Mouse (Mus musculus): ENCODE measurements around the gene Il15. TPM values are rescaled to one million over a fixed set of nuclear protein-coding genes. Genes with fewer than 3 reads are reported as not detected.

Il15 gene
- 1.2 and 3.6 TPM in 2 replicates for polyA plus RNA-seq (2016; fragmentation: Nextera tagmentation; extraction: Ambion mirVana)

DNA sequence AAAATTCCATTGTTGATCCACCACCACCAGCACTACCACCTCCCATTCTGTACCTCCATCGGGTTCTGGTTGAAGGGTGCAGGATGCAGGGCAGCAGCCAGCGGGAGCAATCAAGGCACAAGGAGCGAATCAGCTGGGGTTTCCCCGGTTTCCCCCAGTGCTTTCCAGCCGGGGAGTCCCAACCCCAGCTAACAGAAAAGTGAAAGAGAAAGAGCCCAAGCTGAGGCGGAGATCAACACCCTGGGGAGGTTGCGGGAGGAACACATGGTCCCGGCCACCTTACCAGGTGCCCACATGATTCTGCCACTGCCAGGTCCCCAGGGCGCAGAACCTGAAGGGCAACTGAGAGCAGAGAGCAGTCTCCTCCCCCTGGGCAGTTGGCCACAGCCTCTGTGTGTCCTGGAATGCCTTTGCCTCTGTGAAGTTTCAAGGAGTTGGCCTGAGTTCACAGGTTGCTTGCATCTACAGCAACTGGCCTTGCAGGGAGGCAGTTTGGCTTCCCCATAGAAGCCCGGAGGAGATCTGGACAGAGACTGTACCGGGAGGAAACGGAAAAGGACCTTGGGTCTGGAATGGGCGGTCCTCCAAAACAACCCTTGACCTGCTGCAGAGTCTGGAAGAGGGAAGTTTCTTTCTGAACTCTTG lies at the start of gene Il15:
Gene Il15 (minus strand): TSS at position 537 of the 645 bp plus-strand sequence.
- 11% methylated on average over 13 of the region's 13 CpGs for WGBS
- peak within 1 kb of the TSS; percentile 53 for H3K9ac ChIP-seq
- H3K9me3 ChIP-seq (replicated peaks), result no peaks in the 10 kb centered on the region
- H3K4me3 ChIP-seq, result peak within 1 kb of the TSS; percentile 32
- no peaks in the 10 kb centered on the region; the same call in 1 of the 2 replicates for H3K27me3 ChIP-seq
- no peaks in the 10 kb centered on the region for H3K36me3 ChIP-seq
- H3K4me1 ChIP-seq, result peaks cover 15% of the 10 kb centered on the region
- peak; percentile 43; the same call in 1 of the 2 replicates for ATAC-seq (ENCODE audit: low FRiP score)
- no peak within 1 kb of the TSS for H3K27ac ChIP-seq
- H3K4me2 ChIP-seq (replicated peaks), result peak within 1 kb of the TSS; percentile 60

DNA sequence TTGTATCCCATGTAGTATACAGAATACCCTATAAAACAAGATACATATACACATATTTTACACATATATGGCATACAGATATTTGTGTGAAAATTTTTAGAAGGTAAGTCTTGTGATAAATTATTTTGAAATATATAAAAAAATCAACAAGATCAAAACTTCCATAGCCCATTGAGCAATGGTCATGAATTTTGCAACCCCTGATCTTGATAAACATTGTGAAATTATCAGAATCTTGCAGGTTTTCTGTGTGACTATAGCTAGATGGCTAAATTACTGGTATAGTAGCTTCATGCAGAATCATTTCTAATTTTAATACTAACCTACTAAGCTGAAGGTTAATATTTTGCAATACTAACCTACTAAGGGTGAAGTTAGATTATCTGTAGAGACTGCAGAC lies 41.9 kb upstream of the Il15 start:
- Histone ChIP-seq H3K9me3 (replicated peaks) (no peaks in the 10 kb centered on the region), H3K36me3 (no peaks in the 10 kb centered on the region), H3K4me3 (no peak overlapping the region), H3K4me2 (replicated peaks) (no peak overlapping the region), H3K9ac (no peak overlapping the region), H3K27me3 (no peaks in the 10 kb centered on the region), H3K27ac (no peak overlapping the region), H3K4me1 (no peaks in the 10 kb centered on the region)
- no peak for ATAC-seq (ENCODE audit: low FRiP score)

DNA sequence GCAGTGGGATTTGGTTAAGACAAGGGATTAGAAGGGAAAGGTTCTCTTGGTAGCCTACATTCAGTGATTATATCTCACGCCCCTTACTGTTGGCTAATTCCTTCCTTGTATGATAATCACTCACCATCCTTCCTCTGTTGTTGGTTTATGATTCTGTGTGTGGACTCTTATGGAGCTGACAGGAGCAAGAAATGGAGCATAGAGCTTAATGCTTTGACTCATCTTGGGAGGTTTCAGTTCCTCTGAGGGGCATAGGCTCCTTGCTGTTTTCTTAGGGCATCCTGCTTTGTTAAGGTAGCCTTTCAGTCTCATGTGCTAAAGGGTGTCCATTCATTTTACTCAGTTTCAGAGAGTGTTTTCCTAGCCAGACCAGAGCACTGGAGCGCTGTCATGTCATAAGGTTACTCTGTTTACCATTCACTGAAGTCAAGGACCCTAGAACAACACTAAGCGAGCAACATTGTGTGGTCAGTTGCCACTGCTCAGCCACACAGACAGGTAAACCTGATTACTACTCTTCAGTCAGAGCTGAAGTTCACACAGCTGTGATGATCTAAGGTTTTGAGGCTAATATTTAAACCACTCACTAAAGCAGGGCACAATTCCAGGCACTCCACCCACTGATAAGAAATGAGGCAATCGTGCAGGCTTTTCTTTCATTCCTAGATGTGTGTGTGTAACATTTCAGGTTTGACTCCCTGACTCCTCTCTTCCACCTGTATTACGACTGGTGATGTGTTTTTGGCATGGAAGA lies 13.7 kb upstream of the Il15 start:
- Histone ChIP-seq H3K4me3 (no peak overlapping the region), H3K27ac (no peak overlapping the region), H3K36me3 (no peaks in the 10 kb centered on the region), H3K4me1 (no peaks in the 10 kb centered on the region), H3K4me2 (replicated peaks) (no peak overlapping the region), H3K27me3 (no peaks in the 10 kb centered on the region), H3K9ac (no peak overlapping the region), H3K9me3 (replicated peaks) (no peaks in the 10 kb centered on the region)
- ATAC-seq (ENCODE audit: low FRiP score), result no peak
- WGBS, result 89% methylated on average over 5 of the region's 5 CpGs

DNA sequence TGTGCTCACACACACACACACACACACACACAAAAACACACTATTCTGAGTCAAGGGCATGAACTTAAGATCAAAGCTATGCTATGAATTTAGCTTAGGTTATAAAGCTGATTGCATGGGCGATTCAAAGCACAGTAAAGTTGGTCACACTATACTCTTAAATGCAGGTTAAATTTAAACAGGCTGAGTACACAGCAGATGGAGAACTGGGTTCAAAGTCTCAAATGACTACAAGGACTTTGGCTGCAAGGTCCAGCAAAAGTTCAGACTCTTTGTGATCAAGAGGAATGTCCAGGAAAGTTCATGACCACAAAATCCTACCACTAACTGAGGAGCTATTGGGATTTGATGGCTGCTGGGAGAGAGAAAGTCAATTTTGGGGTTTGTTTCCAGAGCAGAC lies 12.5 kb upstream of the Il15 start:
- no peak for ATAC-seq (ENCODE audit: low FRiP score)
- Histone ChIP-seq H3K36me3 (no peaks in the 10 kb centered on the region), H3K4me2 (replicated peaks) (no peak overlapping the region), H3K27me3 (no peaks in the 10 kb centered on the region), H3K27ac (no peak overlapping the region), H3K9ac (no peak overlapping the region), H3K9me3 (replicated peaks) (no peaks in the 10 kb centered on the region), H3K4me3 (no peak overlapping the region), H3K4me1 (no peaks in the 10 kb centered on the region)
- 84% methylated on average over 1 of the region's 1 CpGs for WGBS

DNA sequence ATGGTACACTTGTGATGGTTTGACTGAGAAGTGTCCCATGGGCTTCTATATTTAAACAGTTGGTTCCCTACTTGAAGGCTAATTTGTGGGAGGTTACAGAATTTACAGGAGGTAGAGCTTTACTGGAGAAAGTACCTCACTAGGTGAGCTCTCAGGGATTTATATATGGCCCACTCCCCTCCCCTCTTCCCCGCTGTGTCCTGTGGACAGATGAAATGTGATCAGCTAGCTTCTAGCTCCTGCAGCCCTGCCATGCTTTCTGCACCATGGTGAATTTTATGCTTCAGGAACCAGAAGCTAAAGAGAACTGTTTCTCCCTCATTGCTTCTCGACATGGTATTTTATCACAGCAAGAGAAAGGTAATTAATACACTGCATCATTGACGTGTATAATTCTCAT lies 7.1 kb upstream of the Il15 start:
- WGBS, result 60% methylated on average over 3 of the region's 3 CpGs
- no peak for ATAC-seq (ENCODE audit: low FRiP score)
- no peaks in the 10 kb centered on the region for H3K36me3 ChIP-seq

DNA sequence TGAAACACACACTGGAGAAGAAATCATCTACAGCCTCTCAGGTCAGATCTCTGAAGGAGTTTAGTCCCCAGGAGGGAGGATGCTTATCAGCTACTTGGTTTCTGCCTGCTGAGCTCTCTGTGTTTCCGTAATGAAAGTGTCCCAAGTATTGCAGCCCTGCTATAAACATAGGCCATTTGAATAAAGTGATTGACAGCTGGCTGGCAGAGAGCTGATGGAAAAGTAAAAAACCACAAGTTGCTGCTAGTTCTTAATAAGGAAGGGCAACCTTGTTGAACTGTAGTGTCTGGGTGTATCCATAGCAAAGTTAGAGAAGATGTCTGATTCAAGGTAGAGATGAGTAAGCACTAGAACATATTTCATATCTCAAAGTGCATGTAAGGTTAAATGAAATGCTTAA lies 4.0 kb upstream of the Il15 start:
- H3K4me2 ChIP-seq (replicated peaks), result no peak overlapping the region
- no peaks in the 10 kb centered on the region; the same call in 1 of the 2 replicates for H3K27me3 ChIP-seq
- no peaks in the 10 kb centered on the region for H3K36me3 ChIP-seq
- 67% methylated on average over 1 of the region's 1 CpGs for WGBS
- no peak overlapping the region for H3K4me3 ChIP-seq
- no peak overlapping the region for H3K9ac ChIP-seq
- ATAC-seq (ENCODE audit: low FRiP score), result no peak
- H3K9me3 ChIP-seq (replicated peaks), result no peaks in the 10 kb centered on the region
- H3K27ac ChIP-seq, result no peak overlapping the region
- peaks cover 10% of the 10 kb centered on the region for H3K4me1 ChIP-seq

More for the DNA sequence above, 7.1 kb upstream of the Il15 start:
- Histone ChIP-seq H3K9ac (no peak overlapping the region), H3K9me3 (replicated peaks) (no peaks in the 10 kb centered on the region), H3K4me1 (no peaks in the 10 kb centered on the region), H3K4me2 (replicated peaks) (no peak overlapping the region), H3K4me3 (no peak overlapping the region), H3K27me3 (no peaks in the 10 kb centered on the region), H3K27ac (no peak overlapping the region)

DNA sequence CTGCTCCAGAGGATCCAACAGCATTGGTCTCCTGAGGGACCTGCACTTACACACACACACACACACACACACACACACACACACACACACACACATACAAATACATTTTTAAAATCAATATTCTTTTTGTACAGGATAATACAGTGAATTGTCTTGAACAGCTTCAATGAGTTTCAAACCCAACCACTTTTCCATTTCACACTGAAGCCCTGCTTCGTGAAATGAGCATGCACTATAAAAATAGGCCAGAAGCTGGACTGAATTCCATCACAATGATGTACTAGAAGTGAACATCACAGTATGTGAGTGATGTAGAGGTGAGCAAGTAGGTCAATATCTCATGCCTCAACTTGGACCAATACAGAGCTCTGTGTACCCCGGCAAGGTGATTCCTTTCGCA lies 1.0 kb upstream of the Il15 start:
- Histone ChIP-seq H3K9me3 (replicated peaks) (no peaks in the 10 kb centered on the region), H3K9ac (no peak overlapping the region), H3K4me3 (no peak overlapping the region), H3K4me2 (replicated peaks) (no peak overlapping the region), H3K36me3 (no peaks in the 10 kb centered on the region), H3K27ac (no peak overlapping the region), H3K4me1 (peaks cover 15% of the 10 kb centered on the region), H3K27me3 (no peaks in the 10 kb centered on the region; the same call in 1 of the 2 replicates)
- WGBS, result 94% methylated on average over 3 of the region's 3 CpGs
- ATAC-seq (ENCODE audit: low FRiP score), result no peak

DNA sequence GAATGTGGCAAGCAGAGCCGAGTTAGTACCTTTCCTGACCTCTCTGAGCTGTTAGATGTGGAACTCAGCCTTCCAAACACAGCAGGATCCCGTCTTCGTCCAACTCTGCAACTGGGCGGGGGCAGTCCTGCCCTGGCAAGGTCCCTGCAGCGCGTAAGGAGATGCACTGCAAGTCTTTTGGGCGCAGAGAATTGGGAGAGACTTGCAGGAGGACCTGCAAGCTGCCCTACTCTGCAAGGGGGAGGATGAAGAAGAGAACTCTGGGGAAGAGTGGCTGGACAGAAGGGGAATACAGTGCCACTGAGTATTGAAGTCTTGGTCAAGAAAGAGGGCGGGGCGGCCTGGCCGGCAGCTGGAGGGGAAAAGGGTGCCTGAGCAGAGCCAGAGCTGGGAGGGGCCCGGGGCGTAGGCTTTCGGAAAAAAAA lies 749 bp downstream of the Il15 start:
- peak overlapping the region; percentile 32 for H3K4me3 ChIP-seq
- peak overlapping the region; percentile 53 for H3K9ac ChIP-seq
- 2% methylated on average over 13 of the region's 13 CpGs for WGBS
- H3K27ac ChIP-seq, result no peak overlapping the region
- peaks cover 15% of the 10 kb centered on the region for H3K4me1 ChIP-seq
- peak overlapping the region; percentile 60 for H3K4me2 ChIP-seq (replicated peaks)
- ATAC-seq (ENCODE audit: low FRiP score), result peak; percentile 19; the same call in 1 of the 2 replicates
- no peaks in the 10 kb centered on the region for H3K36me3 ChIP-seq
- no peaks in the 10 kb centered on the region; the same call in 1 of the 2 replicates for H3K27me3 ChIP-seq
- H3K9me3 ChIP-seq (replicated peaks), result no peaks in the 10 kb centered on the region

DNA sequence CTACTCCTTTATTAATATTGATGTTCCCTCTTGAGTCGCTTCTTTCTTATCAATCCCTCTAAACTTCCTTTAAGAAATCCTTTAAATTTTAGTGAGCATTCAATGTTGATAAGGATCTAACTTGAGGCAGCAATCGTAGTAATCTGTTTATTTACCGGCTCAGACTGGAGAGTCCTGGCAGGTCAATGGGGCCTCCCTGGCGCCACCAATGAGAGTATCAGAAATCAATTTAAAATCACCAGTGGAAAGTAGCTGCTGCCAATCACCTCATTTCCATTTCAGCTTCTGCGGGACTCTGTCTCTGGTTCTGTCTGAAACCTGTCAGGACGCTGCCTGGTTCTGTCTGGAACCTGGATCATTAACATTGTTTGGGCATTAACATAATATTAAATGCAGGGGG lies 1.5 kb downstream of the Il15 start:
- H3K4me1 ChIP-seq, result peaks cover 15% of the 10 kb centered on the region
- peak overlapping the region; percentile 60 for H3K4me2 ChIP-seq (replicated peaks)
- H3K9ac ChIP-seq, result no peak overlapping the region
- WGBS, result 36% methylated on average over 6 of the region's 6 CpGs
- no peaks in the 10 kb centered on the region; the same call in 1 of the 2 replicates for H3K27me3 ChIP-seq
- H3K36me3 ChIP-seq, result no peaks in the 10 kb centered on the region
- H3K4me3 ChIP-seq, result no peak overlapping the region
- ATAC-seq (ENCODE audit: low FRiP score), result no peak
- no peak overlapping the region for H3K27ac ChIP-seq
- no peaks in the 10 kb centered on the region for H3K9me3 ChIP-seq (replicated peaks)

DNA sequence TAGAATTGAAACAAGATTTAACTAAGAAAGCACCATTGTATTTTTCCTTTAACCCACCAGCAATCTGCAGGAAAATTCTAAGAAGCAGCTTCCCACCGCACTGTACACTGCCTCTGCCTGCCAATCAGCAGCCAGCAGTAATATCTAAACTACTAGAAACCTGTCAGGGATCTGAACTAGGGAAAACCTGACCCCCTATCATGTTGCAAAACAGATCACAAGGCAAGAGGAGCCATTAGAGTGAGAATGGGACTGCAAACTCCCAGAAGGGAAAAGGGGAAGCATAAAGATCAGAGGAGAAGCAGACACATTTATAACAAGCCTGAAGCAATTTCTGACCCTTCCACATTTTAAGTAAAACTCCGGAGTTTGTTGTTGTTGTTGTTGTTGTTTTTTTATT lies 2.0 kb downstream of the Il15 start:
- Histone ChIP-seq H3K27ac (no peak overlapping the region), H3K4me2 (replicated peaks) (0 out of 2 replicates have a peak overlapping the region, but pooled peaks have one; percentile 17), H3K9ac (no peak overlapping the region), H3K4me1 (peaks cover 15% of the 10 kb centered on the region), H3K36me3 (no peaks in the 10 kb centered on the region), H3K4me3 (no peak overlapping the region), H3K9me3 (replicated peaks) (no peaks in the 10 kb centered on the region), H3K27me3 (no peaks in the 10 kb centered on the region; the same call in 1 of the 2 replicates)
- ATAC-seq (ENCODE audit: low FRiP score), result no peak
- 71% methylated on average over 2 of the region's 2 CpGs for WGBS

DNA sequence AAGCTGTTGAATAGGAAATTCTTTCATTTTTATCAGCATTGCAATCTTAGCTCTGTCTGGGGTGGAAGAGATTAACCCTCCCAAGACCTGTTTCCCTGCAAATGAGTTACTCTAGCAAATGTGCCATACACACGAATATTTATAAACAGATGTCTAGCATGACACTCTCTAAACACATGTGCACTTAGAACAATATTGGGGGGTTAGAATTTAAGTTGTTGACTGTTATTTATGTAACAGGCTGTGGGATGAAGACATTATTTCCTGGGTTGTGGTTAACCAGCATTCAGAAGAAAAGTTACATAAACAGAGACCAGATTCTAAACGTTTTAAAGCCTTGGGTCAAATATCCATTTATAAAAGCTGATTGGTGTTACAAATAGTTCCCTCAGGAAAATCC lies 2.6 kb downstream of the Il15 start:
- Histone ChIP-seq H3K4me2 (replicated peaks) (no peak overlapping the region), H3K4me1 (peaks cover 15% of the 10 kb centered on the region), H3K36me3 (no peaks in the 10 kb centered on the region), H3K4me3 (no peak overlapping the region), H3K9ac (no peak overlapping the region), H3K9me3 (replicated peaks) (no peaks in the 10 kb centered on the region), H3K27me3 (no peaks in the 10 kb centered on the region; the same call in 1 of the 2 replicates), H3K27ac (no peak overlapping the region)
- WGBS, result 52% methylated on average over 2 of the region's 2 CpGs
- ATAC-seq (ENCODE audit: low FRiP score), result no peak

DNA sequence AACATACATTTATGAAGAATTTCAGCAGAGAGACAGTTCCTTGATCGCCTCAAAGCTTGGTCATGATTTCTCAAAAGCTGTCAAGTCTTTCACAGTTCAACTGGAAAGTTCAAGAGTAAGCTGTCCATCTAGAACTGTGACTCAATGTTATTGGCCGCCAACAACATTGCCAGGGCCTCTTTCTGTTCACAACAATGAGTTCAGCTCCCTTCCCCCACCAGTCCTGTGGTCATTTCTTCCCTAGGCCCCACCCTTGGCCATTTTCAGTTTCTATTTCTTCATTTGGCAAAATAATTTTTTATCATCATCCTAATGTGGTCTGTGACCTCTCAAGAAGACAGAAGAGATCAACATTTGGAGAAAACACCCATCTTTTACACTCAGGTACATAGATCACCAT lies 4.5 kb downstream of the Il15 start:
- Histone ChIP-seq H3K4me3 (no peak overlapping the region), H3K27ac (no peak overlapping the region), H3K36me3 (no peaks in the 10 kb centered on the region), H3K27me3 (no peaks in the 10 kb centered on the region; the same call in 1 of the 2 replicates), H3K9me3 (replicated peaks) (no peaks in the 10 kb centered on the region), H3K4me1 (peaks cover 15% of the 10 kb centered on the region), H3K4me2 (replicated peaks) (no peak overlapping the region), H3K9ac (no peak overlapping the region)
- WGBS, result 87% methylated on average over 2 of the region's 2 CpGs
- ATAC-seq (ENCODE audit: low FRiP score), result no peak

All from hindbrain, embryonic 12.5 days (tissue).